Mouse (Mus musculus): ENCODE data around the gene Gm17428.
"Not testable (repeated sequence)": the region's sequence is repeated elsewhere in the genome, so short reads cannot be mapped to it uniquely, and the experiment has no call there.

Gene Gm17428

GRCm38 (mm10) chr14:54951587-54951986, 25.1 kb upstream of the Gm17428 start:
- DNase-seq (ENCODE audit: low spot score in 2 of 2), result no peak

GRCm38 (mm10) chr14:54953664-54954206, 23.0 kb upstream of the Gm17428 start:
- DNase-seq (ENCODE audit: low spot score in 2 of 2), result no peak

GRCm38 (mm10) chr14:54954474-54954873, 22.3 kb upstream of the Gm17428 start:
- DNase-seq (ENCODE audit: low spot score in 2 of 2), result no peak

GRCm38 (mm10) chr14:54955481-54955880, 21.3 kb upstream of the Gm17428 start:
- no peak for DNase-seq (ENCODE audit: low spot score in 2 of 2)

- no peak for DNase-seq (ENCODE audit: low spot score in 2 of 2)
These were observed 20.2 kb upstream of the Gm17428 start for GRCm38 (mm10) chr14:54956533-54956932.

GRCm38 (mm10) chr14:54958503-54958902, 18.2 kb upstream of the Gm17428 start:
- no peak for DNase-seq (ENCODE audit: low spot score in 2 of 2)

- no peak for DNase-seq (ENCODE audit: low spot score in 2 of 2)
These were observed 17.5 kb upstream of the Gm17428 start for GRCm38 (mm10) chr14:54959197-54959596.

- DNase-seq (ENCODE audit: low spot score in 2 of 2), result not testable (repeated sequence)
These were observed 16.7 kb upstream of the Gm17428 start for GRCm38 (mm10) chr14:54959853-54960613.

- DNase-seq (ENCODE audit: low spot score in 2 of 2), result no peak
These were observed 16.0 kb upstream of the Gm17428 start for GRCm38 (mm10) chr14:54960769-54961168.

GRCm38 (mm10) chr14:54961487-54961886, 15.2 kb upstream of the Gm17428 start:
- DNase-seq (ENCODE audit: low spot score in 2 of 2), result no peak

GRCm38 (mm10) chr14:54962714-54963113, 14.0 kb upstream of the Gm17428 start:
- no peak for DNase-seq (ENCODE audit: low spot score in 2 of 2)

- no peak for DNase-seq (ENCODE audit: low spot score in 2 of 2)
These were observed 13.0 kb upstream of the Gm17428 start for GRCm38 (mm10) chr14:54963727-54964126.

- no peak for DNase-seq (ENCODE audit: low spot score in 2 of 2)
These were observed 11.7 kb upstream of the Gm17428 start for GRCm38 (mm10) chr14:54965044-54965443.

GRCm38 (mm10) chr14:54965631-54966030, 11.1 kb upstream of the Gm17428 start:
- no peak for DNase-seq (ENCODE audit: low spot score in 2 of 2)

GRCm38 (mm10) chr14:54966320-54966977, 10.3 kb upstream of the Gm17428 start, which contains the start of gene Myh6:
Myh6 (minus strand) TSS chr14:54966927.
- peak; percentile 78 to 83 for DNase-seq (ENCODE audit: low spot score in 2 of 2)

- peak; percentile 66 to 68 for DNase-seq (ENCODE audit: low spot score in 2 of 2)
These were observed 8.9 kb upstream of the Gm17428 start for GRCm38 (mm10) chr14:54967874-54968273.

GRCm38 (mm10) chr14:54968344-54968743, 8.4 kb upstream of the Gm17428 start:
- DNase-seq (ENCODE audit: low spot score in 2 of 2), result peak; percentile 84 to 89

- not testable (repeated sequence) for DNase-seq (ENCODE audit: low spot score in 2 of 2)
These were observed 3.9 kb upstream of the Gm17428 start for GRCm38 (mm10) chr14:54972786-54973185.

GRCm38 (mm10) chr14:54974068-54974791, 2.5 kb upstream of the Gm17428 start:
- no peak for DNase-seq (ENCODE audit: low spot score in 2 of 2)

GRCm38 (mm10) chr14:54978664-54979063, 1.9 kb downstream of the Gm17428 start:
- no peak for DNase-seq (ENCODE audit: low spot score in 2 of 2)

GRCm38 (mm10) chr14:54981934-54982333, 5.2 kb downstream of the Gm17428 start:
- no peak for DNase-seq (ENCODE audit: low spot score in 2 of 2)

GRCm38 (mm10) chr14:54988350-54988874, 11.7 kb downstream of the Gm17428 start:
- DNase-seq (ENCODE audit: low spot score in 2 of 2), result not testable (repeated sequence)
